ENCODE assay signal across 7 mouse cellular contexts in genomic region chr10:89395823-89396222, GRCm38 (mm10). TPM values are rescaled to one million over a fixed set of nuclear protein-coding genes. Genes with fewer than 3 reads are reported as not detected.
DNase-seq lines count a peak whose midpoint lies in the region; ATAC-seq and TF ChIP-seq lines count a peak whose summit lies in the region.

No protein-coding gene starts in this region.

- ATAC-seq in heart, embryonic 12.5 days (ENCODE audit: insufficient number of reproducible peaks, low FRiP score) = 0 out of 2 replicates have a peak, but pooled peaks have one; percentile 18
- ATAC-seq in lung, postnatal 0 days = peak; percentile 25

- no peaks in the 10 kb centered on the region for H3K36me3 ChIP-seq in MEL (ENCODE audit: control insufficient read depth in 1 of 2, insufficient read depth in 2 of 2, low read length in 2 of 2)
- no peaks in the 10 kb centered on the region for H3K36me3 ChIP-seq in heart, embryonic 12.5 days
- H3K36me3 ChIP-seq in lung, postnatal 0 days (ENCODE audit: insufficient read depth, low read length) = no peaks in the 10 kb centered on the region

- H3K9ac ChIP-seq in MEL (ENCODE audit: control insufficient read depth, low read depth, low read length, poor library complexity, severe bottlenecking) = no peak overlapping the region
- no peak overlapping the region for H3K9ac ChIP-seq in heart, embryonic 12.5 days
- H3K9ac ChIP-seq in lung, postnatal 0 days (replicated peaks; ENCODE audit: low read depth) = no peak overlapping the region

- no peak overlapping the region for H3K27ac ChIP-seq in MEL (ENCODE audit: control insufficient read depth, low read depth, low read length)
- no peak overlapping the region for H3K27ac ChIP-seq in heart, embryonic 12.5 days (ENCODE audit: poor library complexity, severe bottlenecking)
- H3K27ac ChIP-seq in lung, postnatal 0 days (ENCODE audit: low read length) = no peak overlapping the region

- TF ChIP-seq CTCF in MEL (IDR thresholded peaks at IDR 0.05 in 2 of 3, conservative IDR thresholded peaks at IDR 0.05 in 1 of 3; ENCODE audit: control insufficient read depth in 1 of 3, insufficient read depth in 1 of 3, low read depth in 2 of 3, low read length in 3 of 3, poor library complexity in 1 of 3, severe bottlenecking in 1 of 3) = peak; percentile 10 to 48 (median 42); a peak in 4 of 6 replicates
- peak; percentile 55 for TF ChIP-seq CTCF in lung, postnatal 0 days (IDR thresholded peaks at IDR 0.05)

- TF ChIP-seq POLR2A in MEL (IDR thresholded peaks at IDR 0.05; ENCODE audit: control insufficient read depth in 1 of 2, insufficient read depth in 1 of 2, low read depth in 1 of 2, low read length in 2 of 2, poor library complexity in 1 of 2) = no peak

- no peaks in the 10 kb centered on the region for H3K79me2 ChIP-seq in MEL (ENCODE audit: control insufficient read depth, insufficient read depth, low read length, poor library complexity)

- H3K27me3 ChIP-seq in MEL (ENCODE audit: control insufficient read depth in 1 of 2, insufficient read depth in 2 of 2, low read length in 2 of 2) = no peaks in the 10 kb centered on the region; a peak in 2 of 4 replicates
- no peaks in the 10 kb centered on the region for H3K27me3 ChIP-seq in heart, embryonic 12.5 days (replicated peaks)
- no peaks in the 10 kb centered on the region for H3K27me3 ChIP-seq in lung, postnatal 0 days (replicated peaks; ENCODE audit: insufficient read depth, low read length)

- peak overlapping the region; percentile 51 for H3K4me2 ChIP-seq in heart, embryonic 12.5 days
- H3K4me2 ChIP-seq in lung, postnatal 0 days (replicated peaks; ENCODE audit: low read depth, low read length) = peak overlapping the region; percentile 8; the same call in 1 of the 2 replicates

- H3K9me3 ChIP-seq in MEL (replicated peaks; ENCODE audit: insufficient read depth, low read length) = no peaks in the 10 kb centered on the region
- H3K9me3 ChIP-seq in heart, embryonic 12.5 days (replicated peaks) = peaks cover 7% of the 10 kb centered on the region
- 0 out of 2 replicates have a peak, but pooled peaks cover 2% of the 10 kb centered on the region for H3K9me3 ChIP-seq in lung, postnatal 0 days (ENCODE audit: low read length)

- TF ChIP-seq RAD21 in MEL (IDR thresholded peaks at IDR 0.05; ENCODE audit: low read depth, low read length) = peak; percentile 26

- no peak for TF ChIP-seq EP300 in MEL (IDR thresholded peaks at IDR 0.05; ENCODE audit: low read depth in 1 of 2, low read length in 2 of 2)
- TF ChIP-seq EP300 in lung, postnatal 0 days (IDR thresholded peaks at IDR 0.05) = no peak

- no peaks in the 10 kb centered on the region for H3K4me1 ChIP-seq in MEL (ENCODE audit: control insufficient read depth in 1 of 2, insufficient read depth in 2 of 2, low read length in 2 of 2)
- peaks cover 5% of the 10 kb centered on the region; the same call in 1 of the 2 replicates for H3K4me1 ChIP-seq in heart, embryonic 12.5 days (replicated peaks)
- H3K4me1 ChIP-seq in lung, postnatal 0 days (ENCODE audit: insufficient read depth, low read depth, low read length) = no peaks in the 10 kb centered on the region

- 4% methylated on average over 7 of the region's 7 CpGs for WGBS in heart, embryonic 12.5 days
- WGBS in lung, postnatal 0 days = 6% methylated on average over 7 of the region's 7 CpGs

- no peak overlapping the region for H3K4me3 ChIP-seq in MEL (ENCODE audit: control insufficient read depth in 1 of 2, insufficient read depth in 1 of 2, low read depth in 2 of 2, low read length in 2 of 2)
- no peak overlapping the region for H3K4me3 ChIP-seq in heart, embryonic 12.5 days
- H3K4me3 ChIP-seq in lung, postnatal 0 days (ENCODE audit: low read depth, low read length) = no peak overlapping the region

- peak; percentile 14 for DNase-seq in MEL (ENCODE audit: low read depth, low spot score)
- DNase-seq in adrenal gland, adult 8-10 months = peak; percentile 30
- DNase-seq in embryo, embryonic 9.5 days (ENCODE audit: extremely low spot score) = peak; percentile 78
- DNase-seq in kidney, postnatal 36 days = peak; percentile 36 to 79
- peak; percentile 22 for DNase-seq in lung, postnatal 0 days (ENCODE audit: low spot score)
- DNase-seq in ovary, postnatal 36 days (ENCODE audit: low spot score) = peak; percentile 73

TF ChIP-seq in MEL, 35 proteins besides CTCF, POLR2A, EP300 and RAD21:
- no peak for TF ChIP-seq E2F4 (IDR thresholded peaks at IDR 0.05; ENCODE audit: borderline replicate concordance, low read depth, low read length)
- no peak for TF ChIP-seq SMC3 (IDR thresholded peaks at IDR 0.05; ENCODE audit: low read depth, low read length)

RNA-seq across cellular contexts. Expression of gene Gas2l3, which starts 47.9 kb away (rescaled TPM):
- 2.9 and 3.4 TPM in 2 replicates for total RNA-seq in MEL (2012; rRNA removed)
- polyA plus RNA-seq in MEL (2012; ENCODE audit: insufficient read depth in 1 of 2, insufficient read length in 2 of 2, low read depth in 1 of 2, low replicate concordance in 2 of 2, missing spikeins in 1 of 2) = 1 to 10 TPM in 1 of 2 experiments, not detected in 1; 3.7 TPM
- total RNA-seq in adrenal gland, adult 8-10 months (2022) = 10 to 100 TPM in 2 of 4 experiments, 1 to 10 TPM in 2; 3.5 to 10.9 (median 8.8) TPM
- 27.4 and 28.1 TPM in 2 replicates for polyA plus RNA-seq in heart, embryonic 12.5 days (2016; fragmentation: Nextera tagmentation; extraction: Ambion mirVana)
- polyA plus RNA-seq in lung, postnatal 0 days (2015; fragmentation: Nextera tagmentation; extraction: Ambion mirVana) = 1.5 and 1.8 TPM in 2 replicates

RNA-seq across cellular contexts. Expression of gene Ano4, which starts 51.3 kb away (rescaled TPM):
- not detected in 2 replicates for total RNA-seq in MEL (2012; rRNA removed)
- polyA plus RNA-seq in MEL (2012; ENCODE audit: insufficient read depth in 1 of 2, insufficient read length in 2 of 2, low read depth in 1 of 2, low replicate concordance in 2 of 2, missing spikeins in 1 of 2) = not detected
- under 1 TPM in 2 of 4 experiments, not detected in 2; 0.20 to 0.28 TPM for total RNA-seq in adrenal gland, adult 8-10 months (2022)
- 6.5 and 7.8 TPM in 2 replicates for polyA plus RNA-seq in heart, embryonic 12.5 days (2016; fragmentation: Nextera tagmentation; extraction: Ambion mirVana)
- 0.11 and 0.13 TPM in 2 replicates for polyA plus RNA-seq in lung, postnatal 0 days (2015; fragmentation: Nextera tagmentation; extraction: Ambion mirVana)

Comparison
In these comparisons a context has a peak if more than half of its experiments do, and no peak if none do; other contexts are left out.
1. DNase-seq: peak in every context shown above with its lines; median percentile 78 in embryo, embryonic 9.5 days; 73 in ovary, postnatal 36 days; 58 in kidney, postnatal 36 days; 30 in adrenal gland, adult 8-10 months; 22 in lung, postnatal 0 days; 14 in MEL.